Mouse (Mus musculus) neural tube, embryonic 14.5 days (tissue): ENCODE results near the gene Iqcj. TPM values are rescaled to one million over a fixed set of nuclear protein-coding genes. Genes with fewer than 3 reads are reported as not detected.
"Not testable (repeated sequence)": the region's sequence is repeated elsewhere in the genome, so short reads cannot be mapped to it uniquely, and the experiment has no call there.

Experiments used
- ATAC-seq: fragments of 200-750 bp; cut with Nextera tagmentation; 2 replicates; pipeline ENCODE4 v1.8.0; 2017; ENCODE audit warnings: low read depth, mild to moderate bottlenecking, moderate TSS enrichment, moderate library complexity
- H3K27ac ChIP-seq: fragments of 300-500 bp; sonication (generic); 2 replicates; pipeline ENCODE4 v1.5.1; 2014; ENCODE audit warnings: low read depth, mild to moderate bottlenecking, control low read depth, low read length, moderate library complexity, mixed read lengths
- H3K27me3 ChIP-seq: fragments of 300-500 bp; sonication (generic); 2 replicates; pipeline ENCODE4 v1.6.1; 2014; ENCODE audit warnings: low read length; ENCODE audit not compliant: control insufficient read depth, insufficient read depth
- H3K36me3 ChIP-seq: fragments of 300-500 bp; sonication (generic); 2 replicates; pipeline ENCODE4 v1.6.1; 2014; ENCODE audit warnings: low read length, mixed read lengths; ENCODE audit not compliant: control insufficient read depth, insufficient read depth
- H3K4me1 ChIP-seq: fragments of 300-500 bp; sonication (generic); 2 replicates; pipeline ENCODE4 v1.6.1; 2014; ENCODE audit warnings: low read length; ENCODE audit not compliant: control insufficient read depth, insufficient read depth
- H3K4me2 ChIP-seq: fragments of 300-500 bp; sonication (generic); 2 replicates; pipeline ENCODE4 v1.6.1; 2014; ENCODE audit warnings: mild to moderate bottlenecking, low read depth, low read length, control low read depth
- H3K4me3 ChIP-seq: fragments of 300-500 bp; sonication (generic); 2 replicates; pipeline ENCODE4 v1.5.1; 2014; ENCODE audit warnings: low read depth, low read length, control low read depth, mixed read lengths
- H3K9ac ChIP-seq: fragments of 300-500 bp; sonication (generic); replicated peaks from 2 replicates; pipeline ENCODE4 v1.6.1; 2014; ENCODE audit warnings: low read depth, mild to moderate bottlenecking, control low read depth, low read length, mixed read lengths
- H3K9me3 ChIP-seq: fragments of 300-500 bp; sonication (generic); 2 replicates; pipeline ENCODE4 v1.6.1; 2016; ENCODE audit warnings: low read length; ENCODE audit not compliant: control insufficient read depth
- WGBS: fragments of 180-500 bp; shearing (Covaris S2); extraction: QIAGEN DNeasy Blood & Tissue Kit; methylation state at CpG from one replicate; pipeline ENCODE4 v1.1.7; 2014; 5-methylcytosine and 5-hydroxymethylcytosine counted together
- polyA plus RNA-seq: library from polyadenylated mRNA; unstranded; fragments of >200 nt; fragmentation: Nextera tagmentation; extraction: Ambion mirVana; gene quantifications from 2 replicates; pipeline ENCODE4 v1.2.1, GENCODE M21; 2014

The Iqcj gene
- polyA plus RNA-seq, 1 experiment from 2014 or later = 1.9 TPM

- Histone ChIP-seq H3K4me1 (no peaks in the 10 kb centered on the region), H3K4me2 (no peak overlapping the region), H3K27ac (no peak overlapping the region), H3K36me3 (no peaks in the 10 kb centered on the region), H3K27me3 (no peaks in the 10 kb centered on the region), H3K9me3 (no peaks in the 10 kb centered on the region), H3K9ac (no peak overlapping the region), H3K4me3 (no peak overlapping the region)
- ATAC-seq = no peak
- 49% methylated on average over 2 of the region's 2 CpGs for WGBS
Measured at GRCm38 (mm10) chr3:68085024-68085423, 193.0 kb downstream of the Iqcj start.

DNA sequence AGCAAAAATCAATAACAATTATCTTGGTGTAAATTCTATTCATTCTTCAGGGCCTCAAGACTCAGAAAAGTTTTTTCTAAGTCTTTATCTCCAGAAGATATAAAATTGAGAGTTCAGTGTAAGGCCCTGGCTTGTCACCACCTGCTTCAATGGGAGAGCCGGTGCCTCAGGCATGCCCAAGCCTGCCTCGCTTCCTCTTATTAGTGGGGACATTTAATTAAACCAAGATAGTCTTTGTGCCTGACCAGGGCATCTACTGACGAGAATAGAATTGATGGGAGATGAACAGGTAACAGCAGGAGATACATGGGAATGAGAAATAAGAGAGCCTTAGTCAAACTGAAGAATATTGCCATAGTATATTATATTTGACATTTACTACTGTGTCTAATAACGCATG lies 200.1 kb downstream of the Iqcj start:
- Histone ChIP-seq H3K27me3 (no peaks in the 10 kb centered on the region), H3K9ac (no peak overlapping the region), H3K4me3 (no peak overlapping the region), H3K4me1 (no peaks in the 10 kb centered on the region; the same call in 1 of the 2 replicates), H3K36me3 (no peaks in the 10 kb centered on the region), H3K4me2 (no peak overlapping the region), H3K27ac (no peak overlapping the region), H3K9me3 (no peaks in the 10 kb centered on the region)
- whole genome bisulfite sequencing = 33% methylated on average over 4 of the region's 4 CpGs
- ATAC-seq = peak; percentile 68

DNA sequence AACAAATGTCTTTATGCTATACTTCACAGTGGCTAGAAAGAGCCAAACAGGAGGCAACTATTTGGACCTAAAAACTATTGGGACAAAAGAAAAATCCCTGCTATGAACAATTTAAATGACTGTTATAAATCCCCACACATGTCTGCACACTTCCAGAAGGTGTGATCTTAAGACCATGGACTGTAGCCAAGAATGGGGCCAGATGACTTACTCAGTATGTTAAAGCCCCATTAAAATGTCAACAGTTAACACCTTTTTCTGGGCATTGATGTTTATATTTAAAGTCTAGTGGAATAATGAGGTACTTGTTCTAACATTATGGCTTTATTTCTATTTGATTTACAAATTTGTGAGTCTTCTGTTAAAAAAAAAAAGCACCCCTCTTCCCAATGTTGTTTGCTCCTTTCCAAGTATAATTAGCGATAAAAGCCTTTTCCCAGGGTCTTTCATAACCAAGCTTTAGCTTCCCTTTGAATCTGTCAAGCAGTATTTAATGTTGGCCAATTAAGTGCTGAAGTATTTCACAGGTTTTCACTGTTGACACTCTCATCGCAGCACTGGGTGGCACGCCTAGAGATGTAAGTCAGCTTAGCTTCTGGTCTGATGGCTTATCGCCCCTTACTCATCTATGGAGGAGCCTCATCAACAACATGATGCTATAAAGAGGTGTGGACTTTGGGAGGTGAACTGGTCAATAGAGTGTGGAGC lies 204.9 kb downstream of the Iqcj start:
- Histone ChIP-seq H3K4me3 (no peak overlapping the region), H3K9ac (no peak overlapping the region), H3K9me3 (no peaks in the 10 kb centered on the region), H3K4me1 (no peaks in the 10 kb centered on the region; the same call in 1 of the 2 replicates), H3K4me2 (no peak overlapping the region), H3K36me3 (no peaks in the 10 kb centered on the region), H3K27ac (no peak overlapping the region), H3K27me3 (no peaks in the 10 kb centered on the region)
- ATAC-seq = no peak
- WGBS = 61% methylated on average over 4 of the region's 4 CpGs

- WGBS = 85% methylated on average over 6 of the region's 6 CpGs
- H3K36me3 ChIP-seq, H3K4me1 ChIP-seq, H3K9me3 ChIP-seq, H3K27ac ChIP-seq, H3K4me3 ChIP-seq, H3K9ac ChIP-seq, H3K27me3 ChIP-seq, ATAC-seq, H3K4me2 ChIP-seq: not testable (repeated sequence)
Measured at GRCm38 (mm10) chr3:68099561-68099960, 207.5 kb downstream of the Iqcj start.

DNA sequence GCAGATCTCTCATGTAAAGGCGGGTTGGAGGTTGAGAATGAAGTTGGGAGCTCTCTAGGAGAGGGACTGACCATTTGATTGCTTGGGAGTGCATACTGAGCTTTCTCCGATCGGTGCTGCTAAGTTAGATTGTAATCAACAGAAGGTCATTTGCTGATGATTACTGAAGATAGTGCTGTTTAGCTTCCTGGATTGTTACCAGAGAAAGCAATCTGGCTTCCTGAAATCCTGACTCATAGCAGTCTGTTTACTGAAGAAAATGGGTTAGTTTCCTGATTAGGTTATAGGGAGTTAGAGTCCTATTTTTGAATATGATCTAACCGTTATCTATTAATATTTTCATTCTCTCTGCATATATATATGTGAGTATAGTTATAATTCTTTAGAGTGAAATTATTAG lies 209.3 kb downstream of the Iqcj start:
- H3K4me2 ChIP-seq = no peak overlapping the region
- no peak for ATAC-seq
- WGBS = 77% methylated on average over 4 of the region's 4 CpGs

DNA sequence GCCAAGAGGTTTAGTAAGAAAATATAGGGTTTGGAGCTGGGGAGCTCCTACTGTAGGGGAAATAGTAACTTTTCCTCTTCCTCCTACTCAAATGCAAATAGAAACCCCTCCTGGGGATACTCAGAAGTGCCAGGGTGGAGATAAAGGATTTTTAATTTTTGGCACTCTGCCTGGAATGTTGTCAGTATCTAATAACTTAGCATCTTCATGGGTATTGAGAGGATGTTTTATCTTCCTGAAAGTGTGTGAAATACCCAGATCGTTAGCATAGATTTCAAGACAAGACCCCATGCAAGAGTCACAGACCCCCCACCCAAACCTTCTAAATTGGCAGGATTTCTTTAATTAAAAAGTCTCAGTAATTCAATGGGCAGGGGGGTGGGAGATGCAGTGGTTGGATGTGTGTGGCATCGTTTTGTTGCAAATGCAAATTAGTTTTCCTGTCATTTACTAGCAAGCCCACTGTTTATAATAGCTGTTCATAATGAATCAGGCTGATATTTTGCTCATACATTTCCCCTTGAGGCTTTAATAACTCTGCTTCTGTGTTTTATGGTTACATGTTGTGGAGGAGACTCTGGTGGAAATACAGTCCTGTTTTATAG lies 213.2 kb downstream of the Iqcj start:
- no peak overlapping the region for H3K27ac ChIP-seq
- peaks cover 11% of the 10 kb centered on the region for H3K4me1 ChIP-seq
- H3K36me3 ChIP-seq = no peaks in the 10 kb centered on the region
- H3K9ac ChIP-seq = no peak overlapping the region
- no peaks in the 10 kb centered on the region for H3K27me3 ChIP-seq
- H3K4me2 ChIP-seq = no peak overlapping the region
- H3K4me3 ChIP-seq = no peak overlapping the region
- H3K9me3 ChIP-seq = no peaks in the 10 kb centered on the region
- peak; percentile 80; the same call in 1 of the 2 replicates for ATAC-seq
- WGBS = 26% methylated on average over 2 of the region's 2 CpGs

More for the DNA sequence above, 209.3 kb downstream of the Iqcj start:
- H3K27me3 ChIP-seq = no peaks in the 10 kb centered on the region
- no peaks in the 10 kb centered on the region for H3K36me3 ChIP-seq
- no peak overlapping the region for H3K27ac ChIP-seq
- no peak overlapping the region for H3K4me3 ChIP-seq
- H3K4me1 ChIP-seq = peaks cover 11% of the 10 kb centered on the region
- no peak overlapping the region for H3K9ac ChIP-seq
- H3K9me3 ChIP-seq = no peaks in the 10 kb centered on the region

Other genes with a start within 250 kb of the Iqcj start
- 4.7 and 6.8 TPM in 2 replicates for gene Iqschfp, start within 50 bp of the Iqcj start, polyA plus RNA-seq
- 172 and 188 TPM in 2 replicates for gene Schip1, start 172.6 kb downstream of the Iqcj start, polyA plus RNA-seq